Mouse (Mus musculus): ENCODE measurements around the gene Lsg1. TPM values are rescaled to one million over a fixed set of nuclear protein-coding genes. Genes with fewer than 3 reads are reported as not detected.

Gene Lsg1
- total RNA-seq, 2 experiments from 2014 or later, result 42.8 to 69.8 TPM

GRCm38 (mm10) chr16:30522253-30522940 is 65.0 kb downstream of the Lsg1 start:
- ATAC-seq (replicated peaks; ENCODE audit: poor library complexity), result 0 out of 2 replicates have a peak, but pooled peaks have one; percentile 43

DNA sequence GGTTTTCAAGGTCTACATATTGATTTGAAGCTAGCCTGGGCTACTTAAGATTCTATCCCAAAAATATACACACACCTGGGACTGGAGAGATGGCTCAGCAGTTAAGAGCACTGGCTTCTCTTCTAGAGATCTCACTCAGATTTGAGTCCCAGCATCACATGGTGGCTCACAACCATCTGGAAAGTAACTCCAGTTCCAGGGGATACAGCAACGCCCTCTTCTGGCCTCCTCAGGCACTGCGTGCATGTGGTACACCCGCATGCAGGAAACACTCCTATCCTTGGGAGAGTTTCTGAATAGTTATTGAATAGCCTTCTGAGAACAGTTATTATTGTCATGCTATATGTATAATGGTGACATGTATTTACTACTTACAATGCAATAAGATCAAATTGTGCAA is 66.2 kb downstream of the Lsg1 start:
- no peak for ATAC-seq (replicated peaks; ENCODE audit: poor library complexity)

- peak; percentile 67 for ATAC-seq (replicated peaks; ENCODE audit: poor library complexity)
These were observed 67.0 kb downstream of the Lsg1 start for GRCm38 (mm10) chr16:30520361-30520823.

GRCm38 (mm10) chr16:30518635-30519034 is 68.8 kb downstream of the Lsg1 start:
- ATAC-seq (replicated peaks; ENCODE audit: poor library complexity), result no peak

DNA sequence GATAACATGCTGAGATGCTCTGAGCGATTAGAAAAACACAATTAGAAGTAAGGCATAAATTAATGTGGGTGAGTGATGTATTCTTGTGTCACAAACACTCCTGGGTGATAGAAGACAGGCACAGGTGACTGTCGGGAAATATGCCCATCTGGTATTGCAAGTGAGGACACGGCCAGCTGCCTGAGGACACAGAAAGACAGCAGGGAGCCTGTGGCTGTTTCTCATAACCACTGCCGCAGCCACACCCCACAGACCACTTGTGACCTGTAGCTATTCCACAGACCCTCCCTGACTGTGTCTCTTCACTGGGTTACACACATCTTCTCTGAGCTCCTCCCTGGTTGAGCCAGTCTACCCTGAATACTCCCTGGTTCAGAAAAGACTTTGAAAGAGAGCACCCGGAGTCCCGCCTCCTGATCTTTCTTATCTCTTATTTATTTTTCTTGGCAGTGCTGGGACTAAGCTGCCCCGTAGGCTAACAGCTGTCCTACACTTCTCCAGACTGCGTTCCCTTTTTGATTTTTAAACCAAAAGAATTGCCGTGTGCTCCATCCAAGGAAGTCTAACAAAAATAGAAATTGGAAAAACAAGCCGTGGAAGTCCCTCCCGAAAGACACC is 69.6 kb downstream of the Lsg1 start:
- no peak for ATAC-seq (replicated peaks; ENCODE audit: poor library complexity)

DNA sequence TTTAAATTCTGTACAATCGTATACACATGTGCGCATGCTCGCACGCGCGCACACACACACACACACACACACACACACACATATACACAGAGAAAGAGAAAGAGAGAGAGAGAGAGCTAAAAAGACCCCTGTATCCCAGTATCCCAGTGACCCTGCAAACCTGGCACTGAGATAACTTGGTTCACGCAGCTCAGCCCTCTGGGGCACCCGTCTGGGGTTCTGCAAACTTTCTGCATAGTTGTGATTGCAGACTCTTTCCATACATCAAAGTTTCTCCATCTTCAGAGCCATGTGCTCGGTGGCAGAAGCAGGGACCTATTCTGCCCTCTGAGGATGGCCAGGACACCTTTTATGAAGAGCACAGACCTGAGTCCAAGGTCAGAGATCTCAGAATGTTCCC is 70.4 kb downstream of the Lsg1 start:
- ATAC-seq (replicated peaks; ENCODE audit: poor library complexity), result no peak

- ATAC-seq (replicated peaks; ENCODE audit: poor library complexity), result peak; percentile 24; the same call in 1 of the 2 replicates
These were observed 72.0 kb downstream of the Lsg1 start for GRCm38 (mm10) chr16:30515418-30515817.

DNA sequence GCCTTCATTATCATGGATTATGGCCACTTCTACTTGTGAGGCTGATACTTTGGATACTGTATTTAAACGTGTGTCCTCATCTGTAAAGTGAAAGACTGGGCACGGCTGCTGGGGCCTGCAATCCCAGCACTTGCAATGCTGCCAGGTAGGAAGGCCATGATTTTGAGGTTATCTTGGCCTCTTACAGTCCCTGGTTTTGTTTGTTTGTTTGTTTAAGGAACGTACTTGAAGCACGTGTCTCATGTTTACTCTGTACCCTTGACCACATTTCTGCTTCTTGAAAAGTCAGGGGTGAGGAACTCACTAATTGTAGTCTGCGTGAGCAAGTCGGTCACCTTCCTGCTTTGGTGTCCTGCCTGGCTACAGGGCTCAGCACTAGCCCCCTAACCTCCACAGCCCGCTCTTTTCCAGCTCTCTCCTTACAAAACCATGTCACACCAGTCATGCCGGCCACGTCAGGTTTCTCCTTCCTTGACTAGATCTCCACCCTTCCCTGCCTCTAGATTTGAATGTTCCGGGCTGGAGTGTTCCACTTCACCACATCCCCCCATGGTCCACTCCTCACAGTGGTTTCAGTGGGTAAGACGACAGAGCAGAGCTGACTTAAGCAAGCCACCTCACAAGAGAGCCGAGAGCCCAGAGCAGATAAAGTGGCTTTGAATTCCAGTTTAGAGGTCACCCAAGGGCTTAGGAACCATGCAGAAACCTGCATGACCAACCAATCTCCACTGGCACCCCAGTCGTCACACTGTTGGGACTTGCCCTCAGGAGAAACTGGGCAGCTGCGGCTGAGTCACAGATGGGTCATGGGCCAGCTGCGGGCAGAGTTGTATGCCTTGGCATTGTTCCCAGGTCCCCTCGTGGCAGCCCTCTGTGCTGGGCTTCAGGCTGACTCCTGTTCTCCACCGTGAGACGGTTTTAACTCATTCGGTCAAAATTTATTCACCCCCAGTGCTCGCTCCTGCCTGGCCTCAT is 74.1 kb downstream of the Lsg1 start:
- ATAC-seq (replicated peaks; ENCODE audit: poor library complexity), result no peak

- ATAC-seq (replicated peaks; ENCODE audit: poor library complexity), result no peak
These were observed 74.9 kb downstream of the Lsg1 start for GRCm38 (mm10) chr16:30512375-30513049.

DNA sequence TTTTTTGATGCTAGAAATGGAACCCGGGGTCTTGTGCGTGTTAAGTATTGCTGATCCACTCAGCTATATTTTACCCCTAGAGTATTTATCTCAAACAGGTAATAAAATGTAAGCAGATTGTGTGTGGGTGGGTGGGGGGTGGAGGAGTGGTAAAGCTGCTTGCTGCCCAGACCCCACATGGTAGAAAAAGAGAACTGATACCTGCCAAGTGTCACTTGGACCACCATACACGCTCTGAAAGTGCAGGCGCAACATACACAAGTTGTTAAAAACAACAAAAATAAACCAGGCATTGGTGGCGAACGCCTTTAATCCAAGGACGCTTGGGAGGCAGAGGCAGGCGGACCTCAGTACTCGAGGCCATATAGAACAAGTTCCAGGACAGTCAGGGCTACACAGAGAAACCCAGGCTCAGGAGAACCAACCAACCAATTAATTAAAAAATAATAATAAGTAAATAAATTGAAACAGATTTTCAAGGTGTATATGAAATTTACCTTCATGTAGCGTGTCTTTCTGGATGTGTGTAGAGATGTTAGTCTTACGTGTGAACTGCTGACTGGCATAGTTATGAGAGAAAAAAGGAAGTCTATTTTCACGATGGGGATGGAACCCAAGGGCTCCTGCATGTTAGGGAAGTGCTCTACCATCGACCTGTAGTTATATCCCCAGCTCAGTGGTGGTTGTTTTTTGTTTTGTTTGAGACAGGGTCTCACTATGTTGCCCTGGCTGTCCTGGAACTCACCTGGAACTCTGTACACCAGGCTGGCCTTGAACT is 75.6 kb downstream of the Lsg1 start:
- ATAC-seq (replicated peaks; ENCODE audit: poor library complexity), result no peak

GRCm38 (mm10) chr16:30510504-30511451 is 76.6 kb downstream of the Lsg1 start:
- ATAC-seq (replicated peaks; ENCODE audit: poor library complexity), result peak; percentile 69

Other genes starting within 250 kb of the Lsg1 start
- gene Atp13a3, start 181.6 kb downstream of the Lsg1 start, total RNA-seq (2015), result 121 and 143 TPM in 2 replicates
- gene Atp13a3, start 181.6 kb downstream of the Lsg1 start, total RNA-seq (2017), result 70.9 and 100 TPM in 2 replicates
- gene Tmem44, start 36.8 kb downstream of the Lsg1 start, total RNA-seq (2015), result 0.27 TPM in 1 of 2 replicates, not detected in the other
- 0.12 and 0.51 TPM in 2 replicates for gene Tmem44, start 36.8 kb downstream of the Lsg1 start, total RNA-seq (2017)
- gene Fam43a, start 12.1 kb upstream of the Lsg1 start, total RNA-seq (2015), result 5.5 and 6.5 TPM in 2 replicates
- gene Fam43a, start 12.1 kb upstream of the Lsg1 start, total RNA-seq (2017), result 8.8 and 11.2 TPM in 2 replicates

Measured in megakaryocyte progenitor cell, adult 5-6 weeks (primary cell).